Mouse (Mus musculus) right cerebral cortex, postnatal 14 days (tissue): ENCODE results near the gene Cpm.

Source experiments
- DNase-seq: peaks from one replicate; pipeline ENCODE4 v3.0.0; 2022

The Cpm gene

GRCm38 (mm10) chr10:117635823-117636589 lies 6.7 kb downstream of the Cpm start:
- DNase-seq: no peak

GRCm38 (mm10) chr10:117637062-117637744 lies 7.9 kb downstream of the Cpm start:
- no peak for DNase-seq

GRCm38 (mm10) chr10:117637745-117638577 lies 8.7 kb downstream of the Cpm start:
- DNase-seq: no peak

- DNase-seq: no peak
Observed at GRCm38 (mm10) chr10:117638578-117639220, 9.4 kb downstream of the Cpm start.

GRCm38 (mm10) chr10:117639221-117639599 lies 9.9 kb downstream of the Cpm start:
- DNase-seq: no peak

GRCm38 (mm10) chr10:117639899-117640594 lies 10.7 kb downstream of the Cpm start:
- no peak for DNase-seq

- DNase-seq: no peak
Observed at GRCm38 (mm10) chr10:117640595-117641078, 11.3 kb downstream of the Cpm start.

- DNase-seq: no peak
Observed at GRCm38 (mm10) chr10:117641400-117642200, 12.3 kb downstream of the Cpm start.

GRCm38 (mm10) chr10:117642201-117642450 lies 12.8 kb downstream of the Cpm start:
- DNase-seq: no peak

GRCm38 (mm10) chr10:117642491-117643262 lies 13.4 kb downstream of the Cpm start:
- DNase-seq: no peak

- DNase-seq: no peak
Observed at GRCm38 (mm10) chr10:117643302-117643701, 14.0 kb downstream of the Cpm start.

GRCm38 (mm10) chr10:117643711-117644428 lies 14.6 kb downstream of the Cpm start:
- no peak for DNase-seq

GRCm38 (mm10) chr10:117644429-117644748 lies 15.1 kb downstream of the Cpm start:
- no peak for DNase-seq

GRCm38 (mm10) chr10:117644828-117645227 lies 15.5 kb downstream of the Cpm start:
- DNase-seq: no peak

GRCm38 (mm10) chr10:117645487-117645964 lies 16.2 kb downstream of the Cpm start:
- no peak for DNase-seq

GRCm38 (mm10) chr10:117646482-117647157 lies 17.3 kb downstream of the Cpm start:
- no peak for DNase-seq

GRCm38 (mm10) chr10:117647158-117647505 lies 17.8 kb downstream of the Cpm start:
- DNase-seq: peak; percentile 60

- no peak for DNase-seq
Observed at GRCm38 (mm10) chr10:117647964-117648472, 18.7 kb downstream of the Cpm start.

GRCm38 (mm10) chr10:117648643-117649042 lies 19.3 kb downstream of the Cpm start:
- DNase-seq: no peak
